Mouse (Mus musculus) olfactory bulb, adult 2 months (tissue): Measurements from ENCODE around the gene Itga3.

ENCODE experiments used
- CTCF ChIP-seq: fragments of 200-500 bp; IDR thresholded peaks from 2 replicates; pipeline ENCODE4 v1.5.1; 2012; ENCODE audit warnings: low read depth, mild to moderate bottlenecking, low read length, moderate library complexity; ENCODE audit not compliant: insufficient read depth
- POLR2A ChIP-seq: fragments of 200-500 bp; IDR thresholded peaks from 2 replicates; pipeline ENCODE4 v1.6.1; 2012; ENCODE audit warnings: mild to moderate bottlenecking, low read depth, low read length, moderate library complexity; ENCODE audit not compliant: insufficient read depth

GRCm38 (mm10) chr11:95000548-95000947, 76.1 kb downstream of the Itga3 start:
- no peak for TF ChIP-seq POLR2A
- no peak for TF ChIP-seq CTCF
